Mouse (Mus musculus): Measurements from ENCODE around the gene Synrg. TPM values are rescaled to one million over a fixed set of nuclear protein-coding genes. Genes with fewer than 3 reads are reported as not detected.

Gene Synrg
- polyA plus RNA-seq, 1 experiment, result 4.8 TPM

DNA sequence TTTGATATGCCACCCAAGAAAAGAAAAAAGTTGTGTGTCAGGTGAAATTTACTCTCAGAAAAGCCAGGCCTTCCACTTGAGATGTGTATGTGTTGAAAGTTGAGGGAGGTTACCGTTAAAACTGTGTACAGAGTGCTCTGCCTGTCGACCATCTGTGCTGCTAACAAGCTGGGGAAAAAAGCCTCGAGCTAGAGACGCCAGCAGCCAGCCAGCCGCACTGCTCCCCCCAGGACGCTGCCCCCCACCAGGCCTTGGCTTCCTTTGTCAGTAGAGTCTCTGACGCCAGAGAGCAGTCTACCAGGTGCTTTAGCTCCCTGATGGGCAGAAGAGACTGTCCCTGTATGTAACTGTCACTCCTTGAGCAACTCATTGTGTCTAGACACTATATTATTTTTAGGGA is 48.9 kb downstream of the Synrg start:
- TF ChIP-seq FOSL1 (IDR thresholded peaks at IDR 0.05; ENCODE audit: insufficient read depth, low read length, poor library complexity, severe bottlenecking), result no peak
- no peak for TF ChIP-seq CEBPB (IDR thresholded peaks at IDR 0.05; ENCODE audit: low read depth)
- no peak for TF ChIP-seq USF1 (IDR thresholded peaks at IDR 0.05; ENCODE audit: low read depth)
- no peak for TF ChIP-seq MAX (IDR thresholded peaks at IDR 0.05)
- TF ChIP-seq CTCF (IDR thresholded peaks at IDR 0.05; ENCODE audit: control insufficient read depth, insufficient read depth, insufficient read length), result no peak
- TF ChIP-seq MYOD1 (IDR thresholded peaks at IDR 0.05; ENCODE audit: control insufficient read depth, insufficient read length, low read depth), result no peak
- no peak for TF ChIP-seq MYOG (IDR thresholded peaks at IDR 0.05; ENCODE audit: control insufficient read depth, extremely low read depth, insufficient read length)
- Histone ChIP-seq H3K4me3 (ENCODE audit: insufficient read depth, poor library complexity, severe bottlenecking) (no peak overlapping the region), H3K79me3 (ENCODE audit: low read depth) (no peaks in the 10 kb centered on the region), H3K79me2 (ENCODE audit: control insufficient read depth, insufficient read depth) (no peaks in the 10 kb centered on the region), H3K36me3 (ENCODE audit: control insufficient read depth, insufficient read depth) (peaks cover 15% of the 10 kb centered on the region), H3K27me3 (ENCODE audit: control insufficient read depth, insufficient read depth, insufficient read length) (no peaks in the 10 kb centered on the region), H3ac (ENCODE audit: control insufficient read depth, insufficient read length, low read depth) (no peak overlapping the region)

DNA sequence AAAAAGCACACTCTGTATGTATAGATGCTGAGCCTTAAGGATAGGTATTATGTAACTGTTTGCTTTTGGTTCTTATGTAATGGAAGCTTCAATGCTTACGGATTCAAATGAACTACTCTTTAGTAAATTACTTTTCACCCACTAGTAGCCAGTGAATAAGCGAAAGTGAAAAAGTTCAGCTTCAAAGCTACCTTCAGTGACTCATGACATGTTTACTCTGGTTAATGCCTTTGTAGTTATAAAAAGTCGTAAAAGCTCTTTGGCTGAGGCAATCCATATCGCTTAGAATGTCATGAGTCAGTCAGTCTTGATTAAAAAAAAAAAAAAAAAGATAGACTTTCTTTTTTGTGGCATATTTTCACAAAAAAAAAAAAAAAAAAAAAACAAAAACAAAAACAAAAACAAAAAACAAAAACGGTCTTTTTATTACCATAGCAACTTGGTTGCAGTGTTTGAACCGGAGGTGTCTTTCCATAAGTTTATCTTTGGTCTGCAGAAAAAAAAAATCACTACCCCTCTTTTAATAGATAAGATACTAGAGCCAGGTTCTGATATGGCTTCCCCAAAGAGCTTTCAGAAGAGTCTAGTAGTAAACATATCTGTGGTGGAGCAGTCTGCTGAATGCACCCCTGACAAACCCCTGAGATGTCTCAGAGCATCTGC is 52.0 kb downstream of the Synrg start:
- Histone ChIP-seq H3K4me3 (ENCODE audit: insufficient read depth, poor library complexity, severe bottlenecking) (no peak overlapping the region), H3K27me3 (ENCODE audit: control insufficient read depth, insufficient read depth, insufficient read length) (no peaks in the 10 kb centered on the region), H3K79me3 (ENCODE audit: low read depth) (no peaks in the 10 kb centered on the region)

DNA sequence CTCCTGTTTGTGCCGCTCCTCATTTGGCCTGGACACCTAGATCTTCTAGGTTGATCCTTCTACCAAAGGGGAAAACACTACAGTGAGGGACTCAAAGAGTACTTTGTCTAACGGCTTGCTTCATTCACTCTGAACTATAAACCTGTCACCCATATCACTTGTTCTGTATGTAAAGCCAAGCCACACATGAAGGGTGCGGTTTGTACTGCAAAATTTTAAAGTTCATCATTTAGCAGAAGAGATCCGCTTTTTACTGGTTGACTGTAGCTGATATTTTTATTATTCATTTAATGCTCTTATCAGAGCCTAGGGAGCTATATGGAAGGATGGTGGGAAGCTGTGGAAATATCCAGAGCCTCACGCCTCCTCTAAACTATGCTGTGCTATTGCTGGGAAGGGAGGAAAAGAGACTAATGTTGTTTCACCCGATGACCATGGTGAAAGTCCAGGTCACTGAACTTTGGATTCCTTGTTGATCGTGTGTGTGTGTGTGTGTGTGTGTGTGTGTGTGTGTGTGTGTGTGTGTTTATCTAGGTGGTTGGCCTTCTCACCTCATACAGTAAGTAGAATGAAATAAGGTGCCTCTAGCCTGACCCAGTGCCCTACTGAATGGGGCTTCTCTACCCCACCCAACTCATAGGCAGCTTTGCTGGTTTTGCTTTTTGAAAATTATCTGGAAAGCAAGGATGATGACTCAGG is 52.7 kb downstream of the Synrg start:
- H3K36me3 ChIP-seq (ENCODE audit: control insufficient read depth, insufficient read depth), result peaks cover 17% of the 10 kb centered on the region
- no peaks in the 10 kb centered on the region for H3K27me3 ChIP-seq (ENCODE audit: control insufficient read depth, insufficient read depth, insufficient read length)
- TF ChIP-seq MYOD1 (IDR thresholded peaks at IDR 0.05; ENCODE audit: control insufficient read depth, insufficient read length, low read depth) (no peak), USF1 (IDR thresholded peaks at IDR 0.05; ENCODE audit: low read depth) (no peak), MYOG (IDR thresholded peaks at IDR 0.05; ENCODE audit: control insufficient read depth, extremely low read depth, insufficient read length) (no peak), MAX (IDR thresholded peaks at IDR 0.05) (no peak), CEBPB (IDR thresholded peaks at IDR 0.05; ENCODE audit: low read depth) (no peak), CTCF (IDR thresholded peaks at IDR 0.05; ENCODE audit: control insufficient read depth, insufficient read depth, insufficient read length) (no peak), FOSL1 (IDR thresholded peaks at IDR 0.05; ENCODE audit: insufficient read depth, low read length, poor library complexity, severe bottlenecking) (no peak)
- H3K4me3 ChIP-seq (ENCODE audit: insufficient read depth, poor library complexity, severe bottlenecking), result no peak overlapping the region
- H3ac ChIP-seq (ENCODE audit: control insufficient read depth, insufficient read length, low read depth), result no peak overlapping the region
- H3K79me2 ChIP-seq (ENCODE audit: control insufficient read depth, insufficient read depth), result no peaks in the 10 kb centered on the region
- H3K79me3 ChIP-seq (ENCODE audit: low read depth), result no peaks in the 10 kb centered on the region

More for the DNA sequence above, 52.0 kb downstream of the Synrg start:
- H3K36me3 ChIP-seq (ENCODE audit: control insufficient read depth, insufficient read depth), result peaks cover 17% of the 10 kb centered on the region
- no peak overlapping the region for H3ac ChIP-seq (ENCODE audit: control insufficient read depth, insufficient read length, low read depth)
- TF ChIP-seq FOSL1 (IDR thresholded peaks at IDR 0.05; ENCODE audit: insufficient read depth, low read length, poor library complexity, severe bottlenecking) (no peak), CEBPB (IDR thresholded peaks at IDR 0.05; ENCODE audit: low read depth) (no peak), USF1 (IDR thresholded peaks at IDR 0.05; ENCODE audit: low read depth) (no peak), CTCF (IDR thresholded peaks at IDR 0.05; ENCODE audit: control insufficient read depth, insufficient read depth, insufficient read length) (no peak), MYOD1 (IDR thresholded peaks at IDR 0.05; ENCODE audit: control insufficient read depth, insufficient read length, low read depth) (no peak), MYOG (IDR thresholded peaks at IDR 0.05; ENCODE audit: control insufficient read depth, extremely low read depth, insufficient read length) (no peak), MAX (IDR thresholded peaks at IDR 0.05) (no peak)
- no peaks in the 10 kb centered on the region for H3K79me2 ChIP-seq (ENCODE audit: control insufficient read depth, insufficient read depth)

DNA sequence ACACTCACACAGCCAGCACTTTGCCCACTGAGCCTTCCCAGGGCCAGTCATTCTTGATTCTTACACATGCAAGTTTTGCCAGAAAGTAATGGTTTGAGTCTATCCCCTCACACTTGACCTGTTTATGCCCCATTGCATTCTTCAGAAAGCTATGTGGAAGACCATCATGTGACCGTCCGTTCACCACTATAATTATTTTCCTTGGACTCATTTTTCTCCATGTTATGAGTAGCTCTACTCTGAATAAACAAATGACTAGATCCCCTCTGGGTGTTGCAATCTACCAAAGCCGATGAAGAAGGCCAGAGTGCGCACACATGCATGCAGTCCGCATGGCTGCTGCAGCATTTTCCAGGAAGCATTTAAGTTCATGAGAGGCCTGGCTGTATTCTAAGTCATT is 63.0 kb downstream of the Synrg start:
- Histone ChIP-seq H3K79me3 (ENCODE audit: low read depth) (no peaks in the 10 kb centered on the region), H3ac (ENCODE audit: control insufficient read depth, insufficient read length, low read depth) (no peak overlapping the region), H3K36me3 (ENCODE audit: control insufficient read depth, insufficient read depth) (no peaks in the 10 kb centered on the region), H3K79me2 (ENCODE audit: control insufficient read depth, insufficient read depth) (no peaks in the 10 kb centered on the region), H3K4me3 (ENCODE audit: insufficient read depth, poor library complexity, severe bottlenecking) (no peak overlapping the region), H3K27me3 (ENCODE audit: control insufficient read depth, insufficient read depth, insufficient read length) (no peaks in the 10 kb centered on the region)
- TF ChIP-seq MYOD1 (IDR thresholded peaks at IDR 0.05; ENCODE audit: control insufficient read depth, insufficient read length, low read depth), result no peak
- TF ChIP-seq MAX (IDR thresholded peaks at IDR 0.05), result no peak
- TF ChIP-seq FOSL1 (IDR thresholded peaks at IDR 0.05; ENCODE audit: insufficient read depth, low read length, poor library complexity, severe bottlenecking), result no peak
- no peak for TF ChIP-seq MYOG (IDR thresholded peaks at IDR 0.05; ENCODE audit: control insufficient read depth, extremely low read depth, insufficient read length)
- TF ChIP-seq CTCF (IDR thresholded peaks at IDR 0.05; ENCODE audit: control insufficient read depth, insufficient read depth, insufficient read length), result no peak
- TF ChIP-seq USF1 (IDR thresholded peaks at IDR 0.05; ENCODE audit: low read depth), result no peak
- TF ChIP-seq CEBPB (IDR thresholded peaks at IDR 0.05; ENCODE audit: low read depth), result no peak

DNA sequence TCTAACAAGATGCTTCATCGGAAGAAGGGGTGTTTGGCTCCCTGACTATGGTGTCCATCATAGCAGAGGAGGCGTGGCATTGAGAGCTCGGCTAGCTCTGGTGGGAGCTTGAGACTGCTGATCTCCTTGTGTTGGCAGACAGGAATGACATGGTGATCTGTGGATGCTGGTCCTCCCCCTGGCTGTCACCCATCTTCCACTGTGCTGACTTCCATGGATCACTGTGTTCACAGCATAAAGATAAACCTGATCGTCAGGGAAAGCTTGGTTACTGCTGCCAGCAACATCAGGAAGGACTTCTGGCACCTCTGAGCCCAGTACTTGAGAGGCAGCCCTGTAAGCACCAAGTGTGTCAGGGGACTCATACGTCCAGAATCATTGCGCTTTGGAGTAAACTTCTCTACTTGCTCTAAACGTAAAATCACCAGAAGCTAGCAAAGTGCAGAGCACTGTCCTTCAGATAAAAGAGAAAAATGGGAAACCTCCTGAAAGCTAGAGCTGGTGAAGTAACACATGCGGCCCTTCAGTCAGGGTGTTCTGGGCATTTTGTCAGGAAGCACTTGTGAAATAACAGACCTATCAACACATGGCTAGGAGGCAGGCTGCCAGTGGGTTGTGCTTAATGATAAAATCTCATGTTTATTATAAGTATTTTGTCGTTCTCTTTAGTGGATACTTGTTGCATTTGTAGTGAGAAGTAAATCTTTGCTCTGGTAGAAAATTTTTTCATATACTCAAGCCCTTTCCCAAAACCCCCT is 64.2 kb downstream of the Synrg start:
- Histone ChIP-seq H3K79me2 (ENCODE audit: control insufficient read depth, insufficient read depth) (no peaks in the 10 kb centered on the region), H3K36me3 (ENCODE audit: control insufficient read depth, insufficient read depth) (no peaks in the 10 kb centered on the region), H3ac (ENCODE audit: control insufficient read depth, insufficient read length, low read depth) (no peak overlapping the region), H3K79me3 (ENCODE audit: low read depth) (no peaks in the 10 kb centered on the region), H3K4me3 (ENCODE audit: insufficient read depth, poor library complexity, severe bottlenecking) (no peak overlapping the region), H3K27me3 (ENCODE audit: control insufficient read depth, insufficient read depth, insufficient read length) (no peaks in the 10 kb centered on the region)
- no peak for TF ChIP-seq FOSL1 (IDR thresholded peaks at IDR 0.05; ENCODE audit: insufficient read depth, low read length, poor library complexity, severe bottlenecking)
